Mouse (Mus musculus): Measurements from ENCODE around the gene Plin5.

DNA sequence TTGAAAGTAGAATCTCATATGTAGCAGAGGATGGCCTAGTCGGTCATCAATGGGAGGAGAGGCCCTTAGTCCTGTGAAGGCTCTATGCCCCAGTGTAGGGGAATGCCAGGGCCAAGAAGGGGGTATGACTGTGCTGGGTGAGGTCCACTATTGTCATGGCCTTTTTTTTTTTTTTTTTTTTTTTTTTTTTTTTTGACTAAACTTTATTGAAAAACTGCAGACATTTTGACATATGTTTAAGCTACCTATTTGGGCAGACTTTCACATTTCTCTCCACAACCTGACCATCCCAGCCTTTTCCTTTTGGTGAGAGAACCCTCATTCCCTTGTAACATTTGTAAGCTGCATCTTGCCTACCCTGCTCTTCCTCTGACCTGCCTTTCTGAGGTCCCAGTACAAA lies 25.1 kb downstream of the Plin5 start:
- TF ChIP-seq FLI1 (IDR thresholded peaks at IDR 0.05; ENCODE audit: low read length) (no peak), GATA1 (IDR thresholded peaks at IDR 0.05; ENCODE audit: borderline replicate concordance, low read length) (no peak)
